Mouse (Mus musculus): ENCODE measurements around the gene Serpinb9. TPM values are rescaled to one million over a fixed set of nuclear protein-coding genes. Genes with fewer than 3 reads are reported as not detected.

Gene Serpinb9
- total RNA-seq, 2 experiments from 2014 or later: 4.0 to 4.7 TPM

DNA sequence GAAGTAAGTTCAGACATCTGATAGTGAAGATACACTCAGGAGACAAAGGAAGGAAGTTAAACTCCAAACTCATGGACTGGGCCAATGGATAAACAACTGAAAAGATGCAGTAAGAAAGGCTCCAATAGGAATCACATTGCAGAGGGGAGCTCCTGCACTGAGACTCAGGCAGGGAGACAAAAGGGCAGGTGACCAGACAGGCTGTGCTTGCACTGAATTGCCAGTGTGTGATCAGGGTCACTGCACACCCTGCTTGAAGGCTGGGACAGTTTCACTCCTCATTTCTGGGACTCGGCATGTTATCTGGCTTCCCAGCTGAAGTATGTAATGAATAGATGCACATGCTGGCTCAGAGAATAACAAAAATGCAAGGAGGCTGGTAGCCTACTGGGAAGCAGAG lies 60.0 kb downstream of the Serpinb9 start:
- no peak for DNase-seq (ENCODE audit: low spot score in 2 of 2)
- intact Hi-C loops (cut with DNase I): no loop called here

Other genes with a start within 250 kb of the Serpinb9 start
- gene Mylk4, start 219.3 kb upstream of the Serpinb9 start, total RNA-seq (2021): under 1 TPM; 0.14 to 0.16 TPM
- gene Wrnip1, start 201.2 kb upstream of the Serpinb9 start, total RNA-seq (2021): 10 to 100 TPM; 56.5 to 67.2 TPM
- gene D930007J09Rik, start 200.4 kb upstream of the Serpinb9 start, total RNA-seq (2021): 1 to 10 TPM; 1.1 to 1.7 TPM
- 1 to 10 TPM; 2.5 to 3.8 TPM for gene Serpinb1a, start 152.1 kb upstream of the Serpinb9 start, total RNA-seq (2021)
- gene Serpinb1c, start 105.0 kb upstream of the Serpinb9 start, total RNA-seq (2021): not detected
- 1 to 10 TPM; 1.3 to 1.6 TPM for gene Serpinb6b, start 38.0 kb upstream of the Serpinb9 start, total RNA-seq (2021)
- not detected for gene Serpinb9b, start 24.2 kb downstream of the Serpinb9 start, total RNA-seq (2021)
- 1 to 10 TPM; 1.5 to 2.3 TPM for gene Serpinb1b, start 75.3 kb downstream of the Serpinb9 start, total RNA-seq (2021)
- not detected for gene Serpinb9c, start 156.5 kb downstream of the Serpinb9 start, total RNA-seq (2021)
- gene Serpinb9d, start 189.7 kb downstream of the Serpinb9 start, total RNA-seq (2021): not detected
- not detected for gene Serpinb9e, start 246.4 kb downstream of the Serpinb9 start, total RNA-seq (2021)

Data from left cerebral cortex, postnatal 25 days (tissue).